Mouse (Mus musculus) lung, postnatal 36 days (tissue): ENCODE data around the gene Gm17387.
A peak's percentile ranks its signal among the peaks of the same experiment; 100 is the strongest.

ENCODE experiments used
- DNase-seq: peaks from one replicate; pipeline ENCODE4 v3.0.0; 2022; ENCODE audit warnings: mixed read lengths

The Gm17387 gene

GRCm38 (mm10) chr7:141028831-141029230, at the start of gene Gm17387:
Gene Gm17387 (plus strand): TSS chr7:141029131.
- no peak for DNase-seq

GRCm38 (mm10) chr7:140981704-140982103, 47.2 kb upstream of the Gm17387 start:
- no peak for DNase-seq

- DNase-seq, result no peak
Measured at GRCm38 (mm10) chr7:140982971-140983370, 46.0 kb upstream of the Gm17387 start.

- no peak for DNase-seq
Measured at GRCm38 (mm10) chr7:140987182-140988138, 41.5 kb upstream of the Gm17387 start.

- no peak for DNase-seq
Measured at GRCm38 (mm10) chr7:140989022-140989421, 39.9 kb upstream of the Gm17387 start.

GRCm38 (mm10) chr7:140990185-140990584, 38.7 kb upstream of the Gm17387 start:
- no peak for DNase-seq

- DNase-seq, result no peak
Measured at GRCm38 (mm10) chr7:140990622-140991021, 38.3 kb upstream of the Gm17387 start.

- DNase-seq, result no peak
Measured at GRCm38 (mm10) chr7:140991117-140991689, 37.7 kb upstream of the Gm17387 start.

GRCm38 (mm10) chr7:140997817-140998216, 31.1 kb upstream of the Gm17387 start:
- DNase-seq, result no peak

- DNase-seq, result peak; percentile 31
Measured at GRCm38 (mm10) chr7:140998853-140999700, 29.9 kb upstream of the Gm17387 start.

GRCm38 (mm10) chr7:141000881-141001708, 27.8 kb upstream of the Gm17387 start:
- no peak for DNase-seq

- DNase-seq, result no peak
Measured at GRCm38 (mm10) chr7:141003248-141004010, 25.5 kb upstream of the Gm17387 start.

GRCm38 (mm10) chr7:141006446-141006845, 22.5 kb upstream of the Gm17387 start:
- no peak for DNase-seq

GRCm38 (mm10) chr7:141006914-141007313, 22.0 kb upstream of the Gm17387 start:
- peak; percentile 45 for DNase-seq

GRCm38 (mm10) chr7:141008312-141008761, 20.6 kb upstream of the Gm17387 start:
- peak; percentile 68 for DNase-seq

- peak; percentile 94 for DNase-seq
Measured at GRCm38 (mm10) chr7:141008938-141009660, 19.8 kb upstream of the Gm17387 start.

- DNase-seq, result no peak
Measured at GRCm38 (mm10) chr7:141009665-141010064, 19.3 kb upstream of the Gm17387 start.

- DNase-seq, result peak; percentile 86
Measured at GRCm38 (mm10) chr7:141010593-141010992, 18.3 kb upstream of the Gm17387 start, which contains the start of gene Ifitm3. Gene Ifitm3 (minus strand): TSS chr7:141010770.

- DNase-seq, result no peak
Measured at GRCm38 (mm10) chr7:141011238-141011770, 17.6 kb upstream of the Gm17387 start.
